Mouse (Mus musculus): ENCODE measurements around the gene Tas2r126.

DNA sequence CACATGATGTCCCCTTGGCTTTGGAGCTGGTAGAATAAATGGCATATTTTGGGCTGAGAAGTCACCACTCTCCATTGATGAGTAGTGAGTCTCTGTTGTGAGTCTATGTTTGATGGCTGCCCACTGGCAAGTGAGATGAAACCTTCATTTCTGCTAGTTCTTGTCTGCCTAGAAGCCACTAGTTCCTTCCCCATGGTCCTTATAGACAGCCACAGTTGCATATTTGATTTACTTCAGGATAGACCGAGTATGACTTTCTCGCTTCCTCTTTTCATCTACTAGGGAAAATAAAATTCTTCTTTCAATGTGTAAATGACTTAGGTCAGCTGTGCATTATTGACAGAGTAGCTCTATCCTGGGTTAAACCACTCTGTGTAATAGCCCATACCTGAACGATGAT is 9.9 kb upstream of the Tas2r126 start:
- TF ChIP-seq POLR2A (IDR thresholded peaks at IDR 0.05; ENCODE audit: borderline replicate concordance, low read depth, low read length) (no peak), CTCF (IDR thresholded peaks at IDR 0.05; ENCODE audit: low read depth, low read length) (no peak)
